Mouse (Mus musculus) T-helper 1 cell (primary cell): Measurements from ENCODE around the gene Zfp296.

Experiments used
- in situ Hi-C: fragments of 300-600 bp; cut with MboI, MseI; formaldehyde crosslinking; loops from one replicate; pipeline ENCODE4 v1.15.1; 2025; ENCODE audit warnings: high pct_unique_total_duplicates

Gene Zfp296

DNA sequence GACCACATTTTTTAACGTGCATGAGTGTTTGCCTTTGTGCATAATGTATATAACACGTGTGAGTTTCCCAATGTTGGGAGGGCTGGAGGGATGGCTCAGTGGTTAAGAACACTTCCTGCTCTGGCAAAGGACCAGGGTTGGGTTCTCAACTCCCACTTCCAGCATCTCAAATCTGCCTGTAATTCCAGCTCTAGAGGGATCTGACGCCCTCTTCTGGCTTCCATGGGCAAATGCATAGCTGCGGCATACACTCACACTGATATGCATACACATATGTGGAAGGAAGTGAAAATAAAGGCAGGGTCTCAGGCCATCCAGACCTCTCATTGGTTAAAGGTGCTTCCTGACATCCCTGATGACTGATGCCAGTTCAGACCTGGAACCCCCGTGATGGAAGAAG lies 30.2 kb downstream of the Zfp296 start:
- in situ Hi-C loops, result no loop called here

DNA sequence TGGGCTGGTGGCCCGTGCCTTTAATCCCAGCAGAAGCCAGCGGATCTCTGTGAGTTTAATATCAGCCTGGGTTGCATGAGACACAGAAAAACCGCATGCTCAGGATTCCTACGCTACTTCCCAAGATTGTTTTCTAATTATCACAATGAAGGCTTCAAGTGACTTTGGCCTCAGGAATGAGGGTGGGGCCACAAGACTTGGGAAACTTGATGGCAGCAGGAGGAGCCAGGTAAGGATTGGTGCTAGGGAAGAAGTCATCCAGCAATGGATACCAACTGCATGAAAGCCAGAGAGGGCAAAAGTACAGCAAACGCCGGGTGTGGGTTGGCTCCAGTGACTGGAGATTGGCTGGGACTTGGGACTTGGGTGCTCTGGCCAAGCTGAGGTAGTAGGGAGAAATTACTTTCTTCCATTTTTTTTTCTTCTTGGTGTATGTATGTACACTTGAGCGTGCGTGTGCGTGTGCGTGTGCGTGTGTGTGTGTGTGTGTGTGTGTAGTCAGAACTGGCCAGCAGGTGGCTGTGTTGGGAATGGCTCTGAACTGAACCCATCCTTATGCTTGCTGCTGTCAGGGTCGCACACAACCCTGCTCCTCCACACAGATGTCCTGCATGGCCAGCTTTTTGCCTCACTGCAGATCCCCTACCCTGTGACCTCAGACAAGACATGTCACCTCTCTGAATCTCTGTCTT lies 32.7 kb downstream of the Zfp296 start:
- in situ Hi-C loops, result no loop called here

DNA sequence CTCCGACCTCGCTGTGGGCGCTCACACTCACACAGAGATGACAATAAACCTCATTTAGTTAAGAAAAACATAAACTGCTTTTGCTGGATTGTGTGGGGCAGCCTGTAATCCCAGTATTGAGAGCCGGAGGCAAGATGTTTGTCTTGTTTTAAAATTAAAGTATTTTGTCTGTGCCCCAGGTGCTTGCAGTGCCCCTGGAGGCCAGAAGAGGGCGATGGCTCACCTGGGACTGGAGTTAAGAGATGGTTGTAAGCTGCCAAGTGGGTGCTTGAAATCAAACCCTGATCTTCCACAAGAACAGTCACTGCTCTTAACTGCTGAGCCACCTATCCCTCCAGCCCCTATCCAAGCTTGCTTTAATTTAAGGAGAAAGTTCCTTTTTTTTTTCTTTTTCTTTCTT lies 33.9 kb downstream of the Zfp296 start:
- in situ Hi-C loops, result no loop called here

DNA sequence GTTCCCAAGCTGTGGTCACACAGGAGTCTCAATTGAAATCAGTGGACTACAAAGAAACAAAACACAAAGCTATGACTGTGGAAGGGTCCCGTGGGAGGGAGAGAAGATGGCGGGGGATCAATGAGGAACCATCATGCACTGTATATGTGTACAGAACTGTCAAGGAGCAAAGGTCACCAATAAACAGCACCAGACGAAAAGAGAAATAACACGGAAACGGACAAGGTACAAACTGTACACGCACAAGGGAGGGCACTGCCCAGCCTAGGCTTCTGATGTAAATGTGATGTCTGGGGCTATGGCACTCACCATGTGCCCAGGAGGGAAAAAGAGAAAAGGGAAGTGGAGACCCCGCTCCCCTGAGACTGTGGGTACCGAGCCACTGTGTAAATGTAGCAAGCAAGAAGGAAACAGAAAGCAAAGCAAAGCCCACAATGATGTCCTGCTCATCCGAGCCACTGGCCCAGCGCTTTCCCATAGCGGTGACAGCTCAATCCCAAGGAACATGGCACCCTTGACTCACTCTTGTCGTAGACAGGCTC lies 38.0 kb downstream of the Zfp296 start:
- in situ Hi-C loops, result no loop called here

DNA sequence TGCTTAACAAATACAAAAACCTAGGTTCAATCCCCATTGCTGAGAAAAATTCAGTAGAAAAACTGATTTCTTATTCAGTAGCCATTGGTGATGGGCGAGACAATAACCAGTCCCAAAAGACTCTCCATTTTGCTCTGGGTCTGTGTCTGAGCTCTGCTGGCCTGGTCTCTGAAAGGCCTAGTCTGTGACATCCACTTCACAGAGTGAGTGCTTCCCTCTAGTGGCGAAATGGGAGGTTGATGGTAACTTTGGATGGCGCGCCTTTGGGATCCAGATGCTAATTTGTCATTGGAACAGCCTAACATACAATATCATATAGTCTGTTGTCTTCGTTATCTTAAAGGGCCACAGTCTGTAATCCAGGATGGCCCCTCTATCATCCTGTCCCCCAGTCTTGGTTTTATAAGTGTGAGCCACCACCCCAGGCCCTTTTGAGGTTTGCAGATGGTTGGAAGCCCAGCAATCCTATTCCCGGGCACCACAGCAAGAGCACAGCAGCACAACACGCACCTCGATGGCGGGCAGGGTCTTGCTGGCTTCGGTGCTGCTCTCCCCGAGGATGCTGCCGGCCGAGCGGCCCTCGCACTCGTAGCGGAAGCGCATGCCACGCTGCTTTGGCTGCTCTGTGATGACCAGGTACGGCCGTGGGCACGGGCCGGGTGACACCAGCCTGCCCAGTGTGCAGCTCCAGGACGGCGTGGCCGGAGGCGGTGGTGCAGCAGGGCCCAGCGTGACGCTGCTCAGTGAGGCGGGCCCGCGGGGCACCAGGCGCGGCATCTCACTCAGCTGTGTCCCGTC lies 42.1 kb downstream of the Zfp296 start:
- in situ Hi-C loops, result no loop called here

DNA sequence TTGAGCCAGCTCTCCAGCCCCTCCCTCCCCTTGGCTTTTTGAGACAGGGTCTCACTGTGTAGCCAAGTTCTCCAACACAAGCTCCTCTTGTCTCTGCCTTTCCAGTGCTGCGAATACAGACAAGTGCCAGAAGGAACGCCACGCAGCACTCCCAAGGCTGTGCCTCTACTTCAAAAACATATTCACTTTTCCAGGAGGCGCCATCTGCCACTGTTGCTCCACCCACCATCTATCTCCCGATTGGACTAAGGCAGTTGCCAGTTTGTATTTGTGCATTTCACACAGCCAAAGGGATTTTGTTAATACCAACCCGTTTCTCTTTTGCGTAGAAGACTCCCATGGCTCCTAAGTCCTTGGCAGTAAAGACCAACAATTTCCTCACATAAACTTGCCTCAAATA lies 43.7 kb downstream of the Zfp296 start:
- in situ Hi-C loops, result no loop called here

DNA sequence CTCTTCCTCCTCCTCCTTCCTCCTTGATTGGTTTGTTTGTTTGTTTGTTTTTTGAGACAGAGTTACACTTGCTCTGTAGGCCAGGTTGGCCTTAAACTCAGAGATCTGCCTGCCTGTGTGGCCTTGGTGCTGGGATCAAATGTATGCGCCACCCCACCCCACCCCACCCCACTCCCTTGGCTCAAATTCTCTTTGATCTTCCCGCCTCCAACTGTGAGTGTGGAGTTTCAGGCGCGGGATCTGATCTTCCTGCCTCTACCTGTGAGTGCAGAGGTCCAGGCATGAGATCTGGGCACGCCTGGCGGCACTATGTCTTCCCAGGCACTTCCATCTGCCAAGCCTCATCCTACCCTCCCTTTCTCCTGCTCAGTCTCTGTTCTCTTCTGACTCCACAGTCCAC lies 45.2 kb downstream of the Zfp296 start:
- in situ Hi-C loops, result no loop called here

DNA sequence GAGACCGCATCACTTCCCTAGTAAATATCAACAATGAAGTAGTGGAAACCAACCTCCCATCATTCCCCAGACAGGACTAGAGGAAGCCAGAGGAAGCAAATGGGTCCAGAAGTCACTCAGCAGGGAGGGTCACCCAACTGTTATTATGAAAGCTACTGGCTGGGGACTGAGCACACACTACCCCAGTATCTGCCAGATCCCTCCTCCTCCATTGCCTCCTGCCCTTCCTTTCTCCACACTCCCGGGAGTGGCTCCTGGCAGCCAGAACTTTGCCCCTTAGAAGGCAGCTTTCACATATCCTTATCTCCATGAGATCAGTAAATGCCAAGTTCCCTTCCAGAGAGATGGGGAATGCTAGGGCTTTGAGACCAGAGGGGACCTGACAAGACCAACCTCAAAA lies 46.3 kb downstream of the Zfp296 start:
- in situ Hi-C loops, result no loop called here

DNA sequence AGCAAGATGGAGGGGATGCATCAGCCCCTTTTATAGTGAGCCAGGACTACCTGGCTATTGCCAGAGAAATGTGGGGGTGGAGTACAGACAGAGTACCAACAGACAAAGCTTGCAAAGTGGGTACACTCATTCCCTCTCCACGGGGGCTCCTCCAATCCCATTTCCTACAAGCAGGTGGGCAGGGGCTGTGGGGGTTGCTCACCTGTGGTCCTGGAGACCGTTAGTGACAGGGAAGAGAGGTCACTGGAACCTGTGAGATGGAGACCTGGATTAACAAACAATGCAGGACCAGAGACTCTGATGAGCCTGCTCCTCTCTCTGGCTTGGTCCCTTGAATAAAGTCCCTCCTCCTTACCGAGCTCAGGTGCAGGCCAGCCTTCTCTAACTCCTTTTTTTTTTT lies 50.6 kb downstream of the Zfp296 start:
- in situ Hi-C loops, result no loop called here

DNA sequence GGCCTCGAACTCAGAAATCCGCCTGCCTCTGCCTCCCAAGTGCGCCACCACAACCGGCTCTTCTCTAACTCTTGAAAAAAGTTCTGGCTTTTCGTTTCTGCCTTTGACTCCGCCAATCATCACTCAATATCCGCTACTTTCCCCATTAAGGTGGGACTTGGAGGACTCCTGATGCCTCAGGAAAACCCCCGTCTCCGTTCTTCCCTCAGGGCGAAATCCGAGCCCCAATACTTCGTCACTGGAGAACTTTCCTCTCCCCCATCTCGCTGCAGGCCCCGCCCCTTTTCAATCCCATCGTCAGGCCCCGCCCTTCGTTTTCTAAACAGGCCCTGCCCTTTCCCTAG lies 51.1 kb downstream of the Zfp296 start:
- in situ Hi-C loops, result no loop called here

DNA sequence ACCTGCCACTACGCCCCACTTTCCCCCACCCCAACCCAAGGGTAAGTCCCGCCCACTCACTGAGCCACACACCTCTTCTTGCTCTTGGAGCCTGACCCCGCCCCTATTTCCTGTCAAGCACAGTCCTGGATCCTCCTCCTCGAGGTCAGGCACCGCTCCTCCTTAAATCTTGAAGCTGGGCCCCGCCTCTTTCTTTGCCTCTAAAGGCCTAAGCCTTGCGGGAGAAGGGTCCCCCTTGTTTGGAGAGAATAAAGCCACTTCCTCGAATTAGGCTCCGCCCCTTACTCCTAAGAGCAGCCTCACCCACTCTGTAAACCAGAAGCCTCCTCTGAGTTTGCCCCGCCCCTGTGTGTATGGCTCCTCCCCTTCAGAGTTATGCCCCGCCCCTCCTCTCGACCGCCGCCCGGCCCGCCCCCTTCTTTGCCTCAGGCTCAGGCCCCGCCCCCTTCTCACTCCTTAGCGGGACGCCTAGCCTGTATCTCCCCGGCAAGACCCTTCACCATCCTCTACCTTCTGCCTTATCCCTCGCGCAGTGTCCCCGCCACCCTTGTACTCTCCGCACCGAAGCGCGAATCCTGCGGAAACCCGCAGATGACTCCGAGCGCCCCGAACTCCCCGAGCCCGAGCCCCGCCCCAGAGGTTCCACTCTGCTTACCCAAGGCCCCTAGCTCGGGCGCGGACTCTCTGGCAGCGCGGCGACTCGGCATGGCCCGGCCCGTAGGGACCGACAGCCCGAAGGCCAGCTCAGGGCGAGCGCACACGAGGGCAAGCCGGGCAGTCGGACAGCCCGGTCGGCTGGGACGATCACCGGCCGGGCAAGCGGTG lies 51.7 kb downstream of the Zfp296 start:
- in situ Hi-C loops, result no loop called here

DNA sequence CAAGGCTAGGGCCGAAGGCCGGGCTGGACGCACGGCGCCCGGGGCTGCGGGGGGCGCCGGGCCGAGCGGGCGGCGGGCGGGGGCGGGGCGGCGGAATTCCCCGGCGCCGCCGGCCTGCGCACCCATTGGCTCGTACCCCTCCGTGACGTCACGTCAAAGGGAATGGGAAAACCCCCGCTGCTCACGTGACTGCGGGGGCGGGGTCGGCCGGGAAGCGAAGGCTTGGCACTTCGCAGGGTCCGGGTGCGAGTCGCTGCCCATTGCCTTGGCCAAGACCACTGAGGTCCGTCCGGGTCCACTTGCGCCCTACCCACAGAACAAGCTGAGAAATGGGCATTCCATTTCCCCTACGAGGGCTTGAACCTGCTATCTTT lies 52.3 kb downstream of the Zfp296 start, which contains the start of gene Relb:
Gene Relb, minus strand, starts transcription at position 78 of the 374 bp plus-strand sequence.
- in situ Hi-C loops, result no loop called here
